Comparison of ENCODE assay signal across 14 mouse cellular contexts in genomic region chr11:44367711-44368110, GRCm38 (mm10). TPM values are rescaled to one million over a fixed set of nuclear protein-coding genes. Genes with fewer than 3 reads are reported as not detected.
DNase-seq lines count a peak whose midpoint lies in the region; ATAC-seq and TF ChIP-seq lines count a peak whose summit lies in the region.
"Had no signal": no experiment of that assay in that cellular context is flagged by ENCODE, and none has a peak within 500 bp of the region (broad histone marks: within the 10 kb centered on the region; RNA-seq: fewer than 3 reads in every experiment).

No protein-coding gene starts in this region.

- WGBS in heart, embryonic 11.5 days (ENCODE audit: insufficient replicate concordance), result 59% methylated on average over 1 of the region's 1 CpGs
- 60% methylated on average over 1 of the region's 1 CpGs for WGBS in lung, embryonic 16.5 days
- 86% methylated on average over 1 of the region's 1 CpGs for WGBS in midbrain, postnatal 0 days

- peak; percentile 96 for DNase-seq in heart, adult 11 months
- peak; percentile 35 for DNase-seq in Patski (ENCODE audit: low read depth, low spot score)
- DNase-seq in fat pad, adult 2 months (ENCODE audit: extremely low read depth, low read depth, low spot score), result peak; percentile 43
- DNase-seq in thymus, postnatal 25 days, result no peak
- DNase-seq in midbrain, postnatal 0 days (ENCODE audit: low spot score), result no peak
- DNase-seq: cerebellum, adult 8-10 months; kidney, adult 11 months had no signal

- H3K36me3 ChIP-seq in heart, embryonic 11.5 days (ENCODE audit: control insufficient read depth, insufficient read depth, low read length), result no peaks in the 10 kb centered on the region
- H3K36me3 ChIP-seq in lung, embryonic 16.5 days (ENCODE audit: control insufficient read depth, insufficient read depth, low read length), result no peaks in the 10 kb centered on the region
- H3K36me3 ChIP-seq in midbrain, postnatal 0 days (ENCODE audit: insufficient read depth, low read length), result no peaks in the 10 kb centered on the region
- H3K36me3 ChIP-seq: hindbrain, embryonic 12.5 days had no signal

- in situ Hi-C loops in Patski (cut with MboI; ENCODE audit: low pct_unique_long_range_greater_than_20kb), result no loop called here

- no peak for ATAC-seq in heart, embryonic 11.5 days (replicated peaks; ENCODE audit: insufficient number of reproducible peaks, low FRiP score, low TSS enrichment)
- peak; percentile 44 for ATAC-seq in Patski
- ATAC-seq in lung, embryonic 16.5 days (ENCODE audit: low read depth), result peak; percentile 81
- no peak for ATAC-seq in midbrain, postnatal 0 days (ENCODE audit: low FRiP score)
- ATAC-seq: CD4-positive, CD25-positive, alpha-beta regulatory T cell, adult 4 months had no signal

- H3K4me2 ChIP-seq in heart, embryonic 11.5 days, result no peak overlapping the region
- H3K4me2 ChIP-seq in lung, embryonic 16.5 days (ENCODE audit: low read depth, low read length), result no peak overlapping the region
- H3K4me2 ChIP-seq in midbrain, postnatal 0 days (ENCODE audit: low read depth, low read length, poor library complexity, severe bottlenecking), result no peak overlapping the region
- H3K4me2 ChIP-seq: hindbrain, embryonic 12.5 days had no signal

- H3K27me3 ChIP-seq in heart, embryonic 11.5 days (ENCODE audit: control insufficient read depth, insufficient read depth, low read length), result no peaks in the 10 kb centered on the region
- no peaks in the 10 kb centered on the region for H3K27me3 ChIP-seq in Patski
- H3K27me3 ChIP-seq in lung, embryonic 16.5 days (ENCODE audit: control insufficient read depth, insufficient read depth, low read depth, low read length), result no peaks in the 10 kb centered on the region
- H3K27me3 ChIP-seq in midbrain, postnatal 0 days (ENCODE audit: insufficient read depth, low read length), result no peaks in the 10 kb centered on the region
- H3K27me3 ChIP-seq: hindbrain, embryonic 12.5 days had no signal

- no peak for TF ChIP-seq CTCF in Patski (IDR thresholded peaks at IDR 0.05)
- TF ChIP-seq CTCF in midbrain, postnatal 0 days (IDR thresholded peaks at IDR 0.05), result no peak

- H3K27ac ChIP-seq in heart, embryonic 11.5 days (ENCODE audit: low read depth, low read length), result no peak overlapping the region
- H3K27ac ChIP-seq in lung, embryonic 16.5 days (ENCODE audit: low read length), result no peak overlapping the region
- H3K27ac ChIP-seq in midbrain, postnatal 0 days (ENCODE audit: low read depth, low read length), result no peak overlapping the region
- H3K27ac ChIP-seq: hindbrain, embryonic 12.5 days had no signal

- H3K9ac ChIP-seq in heart, embryonic 11.5 days (ENCODE audit: low read depth, low read length), result no peak overlapping the region
- H3K9ac ChIP-seq in lung, embryonic 16.5 days (ENCODE audit: low read length), result no peak overlapping the region
- no peak overlapping the region for H3K9ac ChIP-seq in midbrain, postnatal 0 days (replicated peaks; ENCODE audit: low read length, poor library complexity, severe bottlenecking)
- H3K9ac ChIP-seq: hindbrain, embryonic 12.5 days had no signal

- H3K9me3 ChIP-seq in heart, embryonic 11.5 days (replicated peaks; ENCODE audit: control insufficient read depth, low read length), result no peaks in the 10 kb centered on the region
- H3K9me3 ChIP-seq in lung, embryonic 16.5 days (ENCODE audit: control insufficient read depth, low read length), result no peaks in the 10 kb centered on the region
- H3K9me3 ChIP-seq in midbrain, postnatal 0 days (ENCODE audit: low read length), result no peaks in the 10 kb centered on the region
- H3K9me3 ChIP-seq: hindbrain, embryonic 12.5 days had no signal

- CTCF ChIA-PET in Patski (lab: Charles Lee), result interaction anchor here (1.1 kb wide), 1 partner anchor 10 kb away, joined by 3 read pairs; no protein-coding TSS in a partner anchor

- POLR2A ChIA-PET in Patski (lab: Charles Lee), result interaction anchor here (0.6 kb wide), 1 partner anchor 28 kb away, joined by 6 read pairs; no protein-coding TSS in a partner anchor

- no peak overlapping the region for H3K4me3 ChIP-seq in heart, embryonic 11.5 days (ENCODE audit: low read depth, low read length)
- H3K4me3 ChIP-seq in lung, embryonic 16.5 days (ENCODE audit: low read length), result no peak overlapping the region
- H3K4me3 ChIP-seq in midbrain, postnatal 0 days (ENCODE audit: low read depth, low read length), result no peak overlapping the region
- H3K4me3 ChIP-seq: hindbrain, embryonic 12.5 days had no signal

- H3K4me1 ChIP-seq in heart, embryonic 11.5 days (ENCODE audit: control insufficient read depth, insufficient read depth, low read length), result no peaks in the 10 kb centered on the region
- peaks cover 3% of the 10 kb centered on the region; the same call in 1 of the 2 replicates for H3K4me1 ChIP-seq in lung, embryonic 16.5 days (replicated peaks; ENCODE audit: control insufficient read depth, insufficient read depth, low read length)
- no peaks in the 10 kb centered on the region for H3K4me1 ChIP-seq in midbrain, postnatal 0 days (ENCODE audit: insufficient read depth, low read length)
- H3K4me1 ChIP-seq: hindbrain, embryonic 12.5 days had no signal

RNA-seq across cellular contexts. Expression of gene Il12b, which starts 32.2 kb away (rescaled TPM):
- 0.42 TPM in 1 of 2 replicates, not detected in the other for polyA plus RNA-seq in heart, embryonic 11.5 days (2014; fragmentation: Nextera tagmentation; extraction: Ambion mirVana)
- not detected for polyA plus RNA-seq in Patski (2021)
- not detected in 2 replicates for polyA plus RNA-seq in lung, embryonic 16.5 days (2015; fragmentation: Nextera tagmentation; extraction: Ambion mirVana)
- total RNA-seq in midbrain, postnatal 0 days (2014; rRNA removed), result 0.57 TPM in 1 of 2 replicates, not detected in the other
- polyA plus RNA-seq in midbrain, postnatal 0 days (2015; fragmentation: Nextera tagmentation; extraction: Ambion mirVana), result not detected in 2 replicates
- total RNA-seq: left cerebral cortex, adult 8-10 months; liver, adult 2 months; megakaryocyte progenitor cell, adult 5-6 weeks had no signal
- polyA plus RNA-seq: CD4-positive, CD25-positive, alpha-beta regulatory T cell, adult 4 months; hindbrain, embryonic 12.5 days; liver, adult 2 months had no signal

Comparison
In these comparisons a context has a peak if more than half of its experiments do, and no peak if none do; other contexts are left out.
1. DNase-seq: peak in heart, adult 11 months (single experiment), Patski (single experiment) and fat pad, adult 2 months (single experiment); none in thymus, postnatal 25 days (single experiment) and midbrain, postnatal 0 days (single experiment).
2. ATAC-seq: peak in Patski (single experiment) and lung, embryonic 16.5 days (single experiment); none in heart, embryonic 11.5 days (single experiment) and midbrain, postnatal 0 days (single experiment).